8 mouse cellular contexts compared by ENCODE assay signal in genomic region chr5:124729662-124730206, GRCm38 (mm10). TPM values are rescaled to one million over a fixed set of nuclear protein-coding genes. Genes with fewer than 3 reads are reported as not detected.
DNase-seq lines count a peak whose midpoint lies in the region; ATAC-seq lines count a peak whose summit lies in the region.

No protein-coding gene starts in this region.

- H3K4me2 ChIP-seq in lung, embryonic 15.5 days = peak overlapping the region; percentile 57
- peak overlapping the region; percentile 49 for H3K4me2 ChIP-seq in forebrain, embryonic 12.5 days
- peak overlapping the region; percentile 33 for H3K4me2 ChIP-seq in neural tube, embryonic 14.5 days (ENCODE audit: low read depth, low read length)

- no peaks in the 10 kb centered on the region for H3K9me3 ChIP-seq in lung, embryonic 15.5 days
- H3K9me3 ChIP-seq in forebrain, embryonic 12.5 days = no peaks in the 10 kb centered on the region
- H3K9me3 ChIP-seq in neural tube, embryonic 14.5 days (ENCODE audit: control insufficient read depth, low read length) = no peaks in the 10 kb centered on the region

- H3K4me1 ChIP-seq in lung, embryonic 15.5 days = 0 out of 2 replicates have a peak, but pooled peaks cover 5% of the 10 kb centered on the region
- H3K4me1 ChIP-seq in forebrain, embryonic 12.5 days = peaks cover 5% of the 10 kb centered on the region
- no peaks in the 10 kb centered on the region; the same call in 1 of the 2 replicates for H3K4me1 ChIP-seq in neural tube, embryonic 14.5 days (ENCODE audit: control insufficient read depth, insufficient read depth, low read length)

- intact Hi-C loops in left cerebral cortex, postnatal 14 days (cut with DNase I) = no loop called here

- no peak for ATAC-seq in lung, embryonic 15.5 days (ENCODE audit: borderline replicate concordance, extremely low read depth, low FRiP score, low TSS enrichment)
- ATAC-seq in forebrain, embryonic 12.5 days (ENCODE audit: low FRiP score) = no peak
- no peak for ATAC-seq in neural tube, embryonic 14.5 days (ENCODE audit: low read depth)

- no peak overlapping the region for H3K27ac ChIP-seq in lung, embryonic 15.5 days
- H3K27ac ChIP-seq in forebrain, embryonic 12.5 days = no peak overlapping the region
- H3K27ac ChIP-seq in neural tube, embryonic 14.5 days (ENCODE audit: low read depth, low read length) = no peak overlapping the region

- no peak for DNase-seq in lung, adult 18-20 months
- DNase-seq in kidney, postnatal 4 days = peak; percentile 32 to 47
- DNase-seq in left cerebral cortex, postnatal 14 days (ENCODE audit: low spot score in 2 of 2) = no peak
- no peak for DNase-seq in spleen, postnatal 10 days (ENCODE audit: low spot score in 2 of 2)
- no peak for DNase-seq in layer of hippocampus, postnatal 10 days (ENCODE audit: low spot score in 2 of 2)

- 8% methylated on average over 21 of the region's 21 CpGs for WGBS in lung, embryonic 15.5 days
- WGBS in forebrain, embryonic 12.5 days = 17% methylated on average over 21 of the region's 21 CpGs
- 15% methylated on average over 21 of the region's 21 CpGs for WGBS in neural tube, embryonic 14.5 days

- peak overlapping the region; percentile 25 for H3K4me3 ChIP-seq in lung, embryonic 15.5 days
- peak overlapping the region; percentile 22 for H3K4me3 ChIP-seq in forebrain, embryonic 12.5 days (replicated peaks)
- H3K4me3 ChIP-seq in neural tube, embryonic 14.5 days (ENCODE audit: low read depth, low read length) = no peak overlapping the region

- H3K27me3 ChIP-seq in lung, embryonic 15.5 days = no peaks in the 10 kb centered on the region
- H3K27me3 ChIP-seq in forebrain, embryonic 12.5 days = no peaks in the 10 kb centered on the region
- H3K27me3 ChIP-seq in neural tube, embryonic 14.5 days (ENCODE audit: control insufficient read depth, insufficient read depth, low read length) = no peaks in the 10 kb centered on the region

- H3K36me3 ChIP-seq in lung, embryonic 15.5 days = no peaks in the 10 kb centered on the region
- H3K36me3 ChIP-seq in forebrain, embryonic 12.5 days (replicated peaks) = no peaks in the 10 kb centered on the region
- H3K36me3 ChIP-seq in neural tube, embryonic 14.5 days (ENCODE audit: control insufficient read depth, insufficient read depth, low read length) = no peaks in the 10 kb centered on the region

- no peak overlapping the region for H3K9ac ChIP-seq in lung, embryonic 15.5 days
- no peak overlapping the region for H3K9ac ChIP-seq in forebrain, embryonic 12.5 days
- no peak overlapping the region for H3K9ac ChIP-seq in neural tube, embryonic 14.5 days (replicated peaks; ENCODE audit: low read depth, low read length)

RNA-seq across cellular contexts. Expression of gene Dnah10, which starts 4.8 kb away (rescaled TPM):
- 0.26 and 0.41 TPM in 2 replicates for polyA plus RNA-seq in lung, embryonic 15.5 days (2015; fragmentation: Nextera tagmentation; extraction: Ambion mirVana)
- polyA plus RNA-seq in forebrain, embryonic 12.5 days (2016; fragmentation: Nextera tagmentation; extraction: Ambion mirVana) = 0.11 and 0.37 TPM in 2 replicates
- polyA plus RNA-seq in neural tube, embryonic 14.5 days (2014; fragmentation: Nextera tagmentation; extraction: Ambion mirVana) = 0.11 and 0.17 TPM in 2 replicates
- total RNA-seq in left cerebral cortex, postnatal 14 days (2021) = 1 to 10 TPM in 1 of 2 experiments, under 1 TPM in 1; 0.93 to 1.0 TPM
- total RNA-seq in layer of hippocampus, postnatal 10 days (2021) = under 1 TPM; 0.54 to 0.78 TPM

Comparison
In these comparisons a context has a peak if more than half of its experiments do, and no peak if none do; other contexts are left out.
1. DNase-seq: peak in kidney, postnatal 4 days (2 of 2); none in lung, adult 18-20 months (0 of 2), left cerebral cortex, postnatal 14 days (0 of 2), spleen, postnatal 10 days (0 of 2) and layer of hippocampus, postnatal 10 days (0 of 2).
2. Peak in every context shown above with its lines, with median percentiles within 50 percentile points of each other: H3K4me2 ChIP-seq.